Mouse (Mus musculus): Measurements from ENCODE around the gene Mrtfa. TPM values are rescaled to one million over a fixed set of nuclear protein-coding genes. Genes with fewer than 3 reads are reported as not detected.

Gene Mrtfa
- total RNA-seq, 2 experiments from 2014 or later = 23.7 to 26.2 TPM

GRCm38 (mm10) chr15:80979611-80980010 is 210.9 kb downstream of the Mrtfa start:
- no peak for DNase-seq

GRCm38 (mm10) chr15:80977620-80978334 is 212.8 kb downstream of the Mrtfa start, which contains the start of gene Sgsm3:
TSS of gene Sgsm3 (plus strand) at chr15:80977765.
- DNase-seq = peak; percentile 92

- no peak for DNase-seq
Measured at GRCm38 (mm10) chr15:80975666-80976065, 214.9 kb downstream of the Mrtfa start.

- DNase-seq = no peak
Measured at GRCm38 (mm10) chr15:80974311-80974710, 216.2 kb downstream of the Mrtfa start.

GRCm38 (mm10) chr15:80969371-80969770 is 221.2 kb downstream of the Mrtfa start:
- no peak for DNase-seq

Other genes starting within 250 kb of the Mrtfa start
- gene Adsl, start 242.3 kb downstream of the Mrtfa start, total RNA-seq (2021) = 10 to 100 TPM; 47.6 to 68.2 TPM
- gene Sgsm3, start 213.0 kb downstream of the Mrtfa start, total RNA-seq (2021) = 10 to 100 TPM; 15.2 to 20.7 TPM
- under 1 TPM; 0.18 to 0.61 TPM for gene Mchr1, start 44.7 kb upstream of the Mrtfa start, total RNA-seq (2021)
- gene Slc25a17, start 170.1 kb upstream of the Mrtfa start, total RNA-seq (2021) = 100 to 1,000 TPM; 105 to 131 TPM
- 100 to 1,000 TPM; 172 to 192 TPM for gene St13, start 209.3 kb upstream of the Mrtfa start, total RNA-seq (2021)
- gene Xpnpep3, start 209.4 kb upstream of the Mrtfa start, total RNA-seq (2021) = 10 to 100 TPM; 22.5 to 24.2 TPM
- not detected for gene Dnajb7, start 217.5 kb upstream of the Mrtfa start, total RNA-seq (2021)